Mouse (Mus musculus) neural tube, embryonic 14.5 days (tissue): Measurements from ENCODE around the gene Vmn2r85. TPM values are rescaled to one million over a fixed set of nuclear protein-coding genes. Genes with fewer than 3 reads are reported as not detected.
"Not testable (repeated sequence)": the region's sequence is repeated elsewhere in the genome, so short reads cannot be mapped to it uniquely, and the experiment has no call there.

Experiments
- ATAC-seq: fragments of 200-750 bp; cut with Nextera tagmentation; 2 replicates; pipeline ENCODE4 v1.8.0; 2017; ENCODE audit warnings: low read depth, mild to moderate bottlenecking, moderate TSS enrichment, moderate library complexity
- H3K27ac ChIP-seq: fragments of 300-500 bp; sonication (generic); 2 replicates; pipeline ENCODE4 v1.5.1; 2014; ENCODE audit warnings: low read depth, mild to moderate bottlenecking, control low read depth, low read length, moderate library complexity, mixed read lengths
- H3K27me3 ChIP-seq: fragments of 300-500 bp; sonication (generic); 2 replicates; pipeline ENCODE4 v1.6.1; 2014; ENCODE audit warnings: low read length; ENCODE audit not compliant: control insufficient read depth, insufficient read depth
- H3K36me3 ChIP-seq: fragments of 300-500 bp; sonication (generic); 2 replicates; pipeline ENCODE4 v1.6.1; 2014; ENCODE audit warnings: low read length, mixed read lengths; ENCODE audit not compliant: control insufficient read depth, insufficient read depth
- H3K4me1 ChIP-seq: fragments of 300-500 bp; sonication (generic); 2 replicates; pipeline ENCODE4 v1.6.1; 2014; ENCODE audit warnings: low read length; ENCODE audit not compliant: control insufficient read depth, insufficient read depth
- H3K4me2 ChIP-seq: fragments of 300-500 bp; sonication (generic); 2 replicates; pipeline ENCODE4 v1.6.1; 2014; ENCODE audit warnings: mild to moderate bottlenecking, low read depth, low read length, control low read depth
- H3K4me3 ChIP-seq: fragments of 300-500 bp; sonication (generic); 2 replicates; pipeline ENCODE4 v1.5.1; 2014; ENCODE audit warnings: low read depth, low read length, control low read depth, mixed read lengths
- H3K9ac ChIP-seq: fragments of 300-500 bp; sonication (generic); replicated peaks from 2 replicates; pipeline ENCODE4 v1.6.1; 2014; ENCODE audit warnings: low read depth, mild to moderate bottlenecking, control low read depth, low read length, mixed read lengths
- H3K9me3 ChIP-seq: fragments of 300-500 bp; sonication (generic); 2 replicates; pipeline ENCODE4 v1.6.1; 2016; ENCODE audit warnings: low read length; ENCODE audit not compliant: control insufficient read depth
- WGBS: fragments of 180-500 bp; shearing (Covaris S2); extraction: QIAGEN DNeasy Blood & Tissue Kit; methylation state at CpG from one replicate; pipeline ENCODE4 v1.1.7; 2014; 5-methylcytosine and 5-hydroxymethylcytosine counted together
- polyA plus RNA-seq: library from polyadenylated mRNA; unstranded; fragments of >200 nt; fragmentation: Nextera tagmentation; extraction: Ambion mirVana; gene quantifications from 2 replicates; pipeline ENCODE4 v1.2.1, GENCODE M21; 2014

Vmn2r85 gene
- polyA plus RNA-seq: 0.05 TPM in 1 of 2 replicates, not detected in the other

- H3K4me3 ChIP-seq, H3K9ac ChIP-seq, H3K27ac ChIP-seq, ATAC-seq, H3K4me1 ChIP-seq, H3K27me3 ChIP-seq, H3K36me3 ChIP-seq, H3K9me3 ChIP-seq, H3K4me2 ChIP-seq: not testable (repeated sequence)
These were observed at the start of gene Vmn2r85 for GRCm38 (mm10) chr10:130429603-130430002. Vmn2r85 (minus strand) TSS chr10:130429703.

- WGBS: 3% methylated on average over 36 of the region's 36 CpGs
- no peaks in the 10 kb centered on the region for H3K4me1 ChIP-seq
- H3K36me3 ChIP-seq: no peaks in the 10 kb centered on the region
- H3K9ac ChIP-seq: peak overlapping the region; percentile 72
- no peaks in the 10 kb centered on the region for H3K27me3 ChIP-seq
- H3K9me3 ChIP-seq: no peaks in the 10 kb centered on the region
- ATAC-seq: peak; percentile 98
- peak overlapping the region; percentile 77 for H3K4me2 ChIP-seq
- peak overlapping the region; percentile 45 for H3K4me3 ChIP-seq
- no peak overlapping the region for H3K27ac ChIP-seq
These were observed 40.8 kb upstream of the Vmn2r85 start for GRCm38 (mm10) chr10:130470311-130470760.

GRCm38 (mm10) chr10:130455950-130456349 lies 26.4 kb upstream of the Vmn2r85 start, which contains the start of gene Vmn2r86:
Vmn2r86 (minus strand) TSS chr10:130456050.
- not testable (repeated sequence) for H3K4me1 ChIP-seq, H3K36me3 ChIP-seq, ATAC-seq, H3K9ac ChIP-seq, H3K27ac ChIP-seq, H3K4me3 ChIP-seq, H3K27me3 ChIP-seq, H3K4me2 ChIP-seq, H3K9me3 ChIP-seq
- WGBS: 84% methylated on average over 1 of the region's 1 CpGs

- H3K4me1 ChIP-seq: no peaks in the 10 kb centered on the region
- H3K36me3 ChIP-seq: no peaks in the 10 kb centered on the region
- ATAC-seq: no peak
- no peak overlapping the region for H3K4me2 ChIP-seq
- H3K27ac ChIP-seq: no peak overlapping the region
- H3K4me3 ChIP-seq: no peak overlapping the region
- 93% methylated on average over 21 of the region's 21 CpGs for WGBS
- no peaks in the 10 kb centered on the region for H3K9me3 ChIP-seq
- no peak overlapping the region for H3K9ac ChIP-seq
- H3K27me3 ChIP-seq: no peaks in the 10 kb centered on the region
These were observed 15.3 kb upstream of the Vmn2r85 start for GRCm38 (mm10) chr10:130444776-130445175.

GRCm38 (mm10) chr10:130434185-130434898 lies 4.8 kb upstream of the Vmn2r85 start:
- H3K27me3 ChIP-seq, H3K9ac ChIP-seq, H3K27ac ChIP-seq, H3K36me3 ChIP-seq, H3K4me3 ChIP-seq, H3K4me1 ChIP-seq, ATAC-seq, H3K9me3 ChIP-seq, H3K4me2 ChIP-seq: not testable (repeated sequence)
- 88% methylated on average over 11 of the region's 11 CpGs for WGBS

- not testable (repeated sequence) for ATAC-seq, H3K4me2 ChIP-seq, H3K9me3 ChIP-seq, H3K27ac ChIP-seq, H3K36me3 ChIP-seq, H3K4me1 ChIP-seq, H3K9ac ChIP-seq, H3K4me3 ChIP-seq, H3K27me3 ChIP-seq
- 79% methylated on average over 2 of the region's 2 CpGs for WGBS
These were observed 7.1 kb downstream of the Vmn2r85 start for GRCm38 (mm10) chr10:130422368-130422767.

- no peak overlapping the region for H3K4me2 ChIP-seq
- H3K27me3 ChIP-seq: no peaks in the 10 kb centered on the region
- H3K36me3 ChIP-seq: no peaks in the 10 kb centered on the region
- H3K9ac ChIP-seq: no peak overlapping the region
- no peak for ATAC-seq
- no peak overlapping the region for H3K4me3 ChIP-seq
- no peak overlapping the region for H3K27ac ChIP-seq
- H3K4me1 ChIP-seq: no peaks in the 10 kb centered on the region
- no peaks in the 10 kb centered on the region for H3K9me3 ChIP-seq
- 85% methylated on average over 3 of the region's 3 CpGs for WGBS
These were observed 9.1 kb downstream of the Vmn2r85 start for GRCm38 (mm10) chr10:130420401-130420800.

- not testable (repeated sequence) for H3K4me3 ChIP-seq, H3K27me3 ChIP-seq, H3K9ac ChIP-seq, H3K4me2 ChIP-seq, H3K27ac ChIP-seq, H3K4me1 ChIP-seq, H3K9me3 ChIP-seq, H3K36me3 ChIP-seq, ATAC-seq
- WGBS: 55% methylated on average over 2 of the region's 2 CpGs
These were observed 9.5 kb downstream of the Vmn2r85 start for GRCm38 (mm10) chr10:130419954-130420353.

- not testable (repeated sequence) for H3K9ac ChIP-seq, H3K4me3 ChIP-seq, H3K4me1 ChIP-seq, H3K27me3 ChIP-seq, H3K27ac ChIP-seq, ATAC-seq, H3K4me2 ChIP-seq, H3K36me3 ChIP-seq, H3K9me3 ChIP-seq
These were observed 13.2 kb downstream of the Vmn2r85 start for GRCm38 (mm10) chr10:130416352-130416751.
